Mouse (Mus musculus): ENCODE results near the gene Ssr3.

- no peak for TF ChIP-seq CTCF (IDR thresholded peaks at IDR 0.05; ENCODE audit: extremely low read depth, insufficient read length, insufficient replicate concordance, low read depth, low read length)
- no peak for TF ChIP-seq POLR2A (IDR thresholded peaks at IDR 0.05; ENCODE audit: low read depth, low read length)
These were observed 13.7 kb downstream of the Ssr3 start for GRCm38 (mm10) chr3:65378724-65379123.

All from small intestine, adult 2 months (tissue).